8 mouse cellular contexts compared by ENCODE assay signal in genomic region chr5:137631171-137631570, GRCm38 (mm10). TPM values are rescaled to one million over a fixed set of nuclear protein-coding genes. Genes with fewer than 3 reads are reported as not detected.
DNase-seq lines count a peak whose midpoint lies in the region; ATAC-seq and TF ChIP-seq lines count a peak whose summit lies in the region.

No protein-coding gene starts in this region.

- peak; percentile 27 for DNase-seq in gastrocnemius, adult 18-20 months (ENCODE audit: low spot score)
- DNase-seq in gastrocnemius, postnatal 10 days = no peak
- no peak for DNase-seq in liver, embryonic 13.5 days
- peak; percentile 85 for DNase-seq in thymus, postnatal 4 days
- no peak for DNase-seq in gastrocnemius, postnatal 36 days

- H3K27me3 ChIP-seq in embryonic facial prominence, embryonic 13.5 days = no peaks in the 10 kb centered on the region
- H3K27me3 ChIP-seq in hindbrain, embryonic 13.5 days = no peaks in the 10 kb centered on the region
- H3K27me3 ChIP-seq in liver, embryonic 13.5 days = no peaks in the 10 kb centered on the region
- H3K27me3 ChIP-seq in myocyte (ENCODE audit: control insufficient read depth, insufficient read depth, insufficient read length) = no peaks in the 10 kb centered on the region

- H3K36me3 ChIP-seq in embryonic facial prominence, embryonic 13.5 days = peaks cover 30% of the 10 kb centered on the region
- peaks cover 21% of the 10 kb centered on the region for H3K36me3 ChIP-seq in hindbrain, embryonic 13.5 days
- H3K36me3 ChIP-seq in liver, embryonic 13.5 days = peaks cover 36% of the 10 kb centered on the region
- peaks cover 19% of the 10 kb centered on the region for H3K36me3 ChIP-seq in myocyte (ENCODE audit: control insufficient read depth, insufficient read depth)

- ATAC-seq in embryonic facial prominence, embryonic 13.5 days (ENCODE audit: insufficient number of reproducible peaks, insufficient read depth, low FRiP score, low TSS enrichment, low read depth) = no peak
- ATAC-seq in hindbrain, embryonic 13.5 days (ENCODE audit: low FRiP score) = no peak
- no peak for ATAC-seq in liver, embryonic 13.5 days (ENCODE audit: low read depth)

- H3K9me3 ChIP-seq in embryonic facial prominence, embryonic 13.5 days = no peaks in the 10 kb centered on the region
- H3K9me3 ChIP-seq in hindbrain, embryonic 13.5 days = no peaks in the 10 kb centered on the region
- H3K9me3 ChIP-seq in liver, embryonic 13.5 days (replicated peaks) = no peaks in the 10 kb centered on the region

- peak overlapping the region; percentile 90 for H3K9ac ChIP-seq in embryonic facial prominence, embryonic 13.5 days
- H3K9ac ChIP-seq in hindbrain, embryonic 13.5 days = peak overlapping the region; percentile 82
- H3K9ac ChIP-seq in liver, embryonic 13.5 days = peak overlapping the region; percentile 91

- peaks cover 37% of the 10 kb centered on the region for H3K79me2 ChIP-seq in myocyte (ENCODE audit: control insufficient read depth, insufficient read depth)

- peak overlapping the region; percentile 90 for H3K27ac ChIP-seq in embryonic facial prominence, embryonic 13.5 days
- peak overlapping the region; percentile 25 for H3K27ac ChIP-seq in hindbrain, embryonic 13.5 days
- H3K27ac ChIP-seq in liver, embryonic 13.5 days = peak overlapping the region; percentile 97

- H3K4me1 ChIP-seq in embryonic facial prominence, embryonic 13.5 days = peaks cover 50% of the 10 kb centered on the region
- H3K4me1 ChIP-seq in hindbrain, embryonic 13.5 days (replicated peaks) = peaks cover 58% of the 10 kb centered on the region
- peaks cover 51% of the 10 kb centered on the region for H3K4me1 ChIP-seq in liver, embryonic 13.5 days (replicated peaks)

- intact Hi-C loops in gastrocnemius, postnatal 36 days (cut with DNase I) = no loop called here

- H3K4me3 ChIP-seq in embryonic facial prominence, embryonic 13.5 days = peak overlapping the region; percentile 94
- peak overlapping the region; percentile 80; the same call in 1 of the 2 replicates for H3K4me3 ChIP-seq in hindbrain, embryonic 13.5 days
- peak overlapping the region; percentile 93 for H3K4me3 ChIP-seq in liver, embryonic 13.5 days (replicated peaks)
- H3K4me3 ChIP-seq in myocyte = peak overlapping the region; percentile 82

- H3ac ChIP-seq in myocyte (ENCODE audit: control insufficient read depth, insufficient read length) = no peak overlapping the region

- peak; percentile 6 for TF ChIP-seq POLR2A in myocyte (IDR thresholded peaks at IDR 0.05; ENCODE audit: insufficient read length, low read depth)

- 64% methylated on average over 9 of the region's 9 CpGs for WGBS in embryonic facial prominence, embryonic 13.5 days
- WGBS in hindbrain, embryonic 13.5 days = 62% methylated on average over 9 of the region's 9 CpGs
- WGBS in liver, embryonic 13.5 days (ENCODE audit: insufficient replicate concordance) = 18% methylated on average over 9 of the region's 9 CpGs

- peak overlapping the region; percentile 89 for H3K4me2 ChIP-seq in embryonic facial prominence, embryonic 13.5 days
- H3K4me2 ChIP-seq in hindbrain, embryonic 13.5 days = peak overlapping the region; percentile 84
- peak overlapping the region; percentile 97 for H3K4me2 ChIP-seq in liver, embryonic 13.5 days
- peak overlapping the region; percentile 99 for H3K4me2 ChIP-seq in myocyte (ENCODE audit: low read depth)

TF ChIP-seq in myocyte, 11 proteins besides CTCF, POLR2A, EP300 and RAD21:
- TF ChIP-seq POLR2AphosphoS2 (IDR thresholded peaks at IDR 0.05; ENCODE audit: insufficient read length, low read depth) (no peak), MYOD1 (IDR thresholded peaks at IDR 0.05; ENCODE audit: control insufficient read depth in 1 of 3, insufficient read length in 2 of 3, low read depth in 2 of 3) (peak in 1 of 3 experiments; percentile 34), MYOG (IDR thresholded peaks at IDR 0.05; ENCODE audit: control insufficient read depth in 1 of 3, insufficient read depth in 1 of 3, insufficient read length in 2 of 3, low read depth in 2 of 3) (no peak), SRF (IDR thresholded peaks at IDR 0.05; ENCODE audit: control insufficient read depth, insufficient read length, low read depth) (no peak), TCF3 (IDR thresholded peaks at IDR 0.05; ENCODE audit: insufficient read length, low read depth) (no peak), E2F4 (IDR thresholded peaks at IDR 0.05; ENCODE audit: insufficient read depth) (no peak)

RNA-seq across cellular contexts. Expression of gene Gm20605, which starts 2.2 kb away (rescaled TPM):
- 1 to 10 TPM; 1.0 to 2.2 TPM for total RNA-seq in gastrocnemius, adult 18-20 months (2021)
- total RNA-seq in gastrocnemius, postnatal 10 days (2021) = 1 to 10 TPM; 4.1 to 7.7 TPM
- 7.9 and 8.2 TPM in 2 replicates for polyA plus RNA-seq in embryonic facial prominence, embryonic 13.5 days (2015; fragmentation: Nextera tagmentation; extraction: Ambion mirVana)
- 7.9 and 8.9 TPM in 2 replicates for polyA plus RNA-seq in hindbrain, embryonic 13.5 days (2015; fragmentation: Nextera tagmentation; extraction: Ambion mirVana)
- polyA plus RNA-seq in liver, embryonic 13.5 days (2015; fragmentation: Nextera tagmentation; extraction: Ambion mirVana) = 3.4 and 4.1 TPM in 2 replicates
- polyA plus RNA-seq in myocyte (2012; fragmentation: generic; extraction: Trizol) = 3.3 TPM
- total RNA-seq in gastrocnemius, postnatal 36 days (2021) = 1 to 10 TPM; 2.0 to 2.9 TPM

RNA-seq across cellular contexts. Expression of gene Lrch4, which starts 2.2 kb away (rescaled TPM):
- total RNA-seq in gastrocnemius, adult 18-20 months (2021) = 10 to 100 TPM; 15.0 to 18.0 TPM
- total RNA-seq in gastrocnemius, postnatal 10 days (2021) = 10 to 100 TPM; 15.9 to 17.7 TPM
- polyA plus RNA-seq in embryonic facial prominence, embryonic 13.5 days (2015; fragmentation: Nextera tagmentation; extraction: Ambion mirVana) = 31.5 and 33.9 TPM in 2 replicates
- polyA plus RNA-seq in hindbrain, embryonic 13.5 days (2015; fragmentation: Nextera tagmentation; extraction: Ambion mirVana) = 19.9 and 23.4 TPM in 2 replicates
- 24.8 and 32.0 TPM in 2 replicates for polyA plus RNA-seq in liver, embryonic 13.5 days (2015; fragmentation: Nextera tagmentation; extraction: Ambion mirVana)
- polyA plus RNA-seq in myocyte (2012; fragmentation: generic; extraction: Trizol) = 29.1 TPM
- 10 to 100 TPM; 13.6 to 13.8 TPM for total RNA-seq in gastrocnemius, postnatal 36 days (2021)

RNA-seq across cellular contexts. Expression of gene Fbxo24, which starts 2.4 kb away (rescaled TPM):
- total RNA-seq in gastrocnemius, adult 18-20 months (2021) = under 1 TPM in 1 of 2 experiments, not detected in 1; 0.21 TPM
- total RNA-seq in gastrocnemius, postnatal 10 days (2021) = under 1 TPM; 0.33 to 0.70 TPM
- 0.13 TPM in 1 of 2 replicates, not detected in the other for polyA plus RNA-seq in embryonic facial prominence, embryonic 13.5 days (2015; fragmentation: Nextera tagmentation; extraction: Ambion mirVana)
- polyA plus RNA-seq in hindbrain, embryonic 13.5 days (2015; fragmentation: Nextera tagmentation; extraction: Ambion mirVana) = 0.17 and 0.21 TPM in 2 replicates
- polyA plus RNA-seq in liver, embryonic 13.5 days (2015; fragmentation: Nextera tagmentation; extraction: Ambion mirVana) = 0.08 TPM in 1 of 2 replicates, not detected in the other
- polyA plus RNA-seq in myocyte (2012; fragmentation: generic; extraction: Trizol) = 0.72 TPM
- not detected for total RNA-seq in gastrocnemius, postnatal 36 days (2021)

RNA-seq across cellular contexts. Expression of gene Sap25, which starts 10.0 kb away (rescaled TPM):
- total RNA-seq in gastrocnemius, adult 18-20 months (2021) = 1 to 10 TPM; 2.6 to 3.0 TPM
- 1 to 10 TPM; 2.1 to 4.0 TPM for total RNA-seq in gastrocnemius, postnatal 10 days (2021)
- 7.0 and 8.6 TPM in 2 replicates for polyA plus RNA-seq in embryonic facial prominence, embryonic 13.5 days (2015; fragmentation: Nextera tagmentation; extraction: Ambion mirVana)
- polyA plus RNA-seq in hindbrain, embryonic 13.5 days (2015; fragmentation: Nextera tagmentation; extraction: Ambion mirVana) = 4.8 and 5.2 TPM in 2 replicates
- 2.8 and 3.4 TPM in 2 replicates for polyA plus RNA-seq in liver, embryonic 13.5 days (2015; fragmentation: Nextera tagmentation; extraction: Ambion mirVana)
- polyA plus RNA-seq in myocyte (2012; fragmentation: generic; extraction: Trizol) = 4.6 TPM
- 1 to 10 TPM; 2.3 to 2.7 TPM for total RNA-seq in gastrocnemius, postnatal 36 days (2021)

RNA-seq across cellular contexts. Expression of gene Irs3, which starts 14.3 kb away (rescaled TPM):
- total RNA-seq in gastrocnemius, adult 18-20 months (2021) = under 1 TPM; 0.59 to 0.90 TPM
- total RNA-seq in gastrocnemius, postnatal 10 days (2021) = under 1 TPM; 0.42 to 0.61 TPM
- 0.26 and 0.32 TPM in 2 replicates for polyA plus RNA-seq in embryonic facial prominence, embryonic 13.5 days (2015; fragmentation: Nextera tagmentation; extraction: Ambion mirVana)
- polyA plus RNA-seq in hindbrain, embryonic 13.5 days (2015; fragmentation: Nextera tagmentation; extraction: Ambion mirVana) = 0.09 and 0.16 TPM in 2 replicates
- 0.13 TPM in 1 of 2 replicates, not detected in the other for polyA plus RNA-seq in liver, embryonic 13.5 days (2015; fragmentation: Nextera tagmentation; extraction: Ambion mirVana)
- 0.04 TPM for polyA plus RNA-seq in myocyte (2012; fragmentation: generic; extraction: Trizol)
- under 1 TPM; 0.47 to 0.48 TPM for total RNA-seq in gastrocnemius, postnatal 36 days (2021)

Comparison
In these comparisons a context has a peak if more than half of its experiments do, and no peak if none do; other contexts are left out.
1. DNase-seq: peak in gastrocnemius, adult 18-20 months (single experiment) and thymus, postnatal 4 days (single experiment); none in gastrocnemius, postnatal 10 days (single experiment), liver, embryonic 13.5 days (single experiment) and gastrocnemius, postnatal 36 days (0 of 2).
2. H3K27ac ChIP-seq: peak in every context shown above with its lines; median percentile 97 in liver, embryonic 13.5 days; 90 in embryonic facial prominence, embryonic 13.5 days; 25 in hindbrain, embryonic 13.5 days.
3. Peak in every context shown above with its lines, with median percentiles within 50 percentile points of each other: H3K4me2 ChIP-seq, H3K4me3 ChIP-seq and H3K9ac ChIP-seq.